Mouse (Mus musculus): Measurements from ENCODE around the gene Atp1a1.

Gene Atp1a1

DNA sequence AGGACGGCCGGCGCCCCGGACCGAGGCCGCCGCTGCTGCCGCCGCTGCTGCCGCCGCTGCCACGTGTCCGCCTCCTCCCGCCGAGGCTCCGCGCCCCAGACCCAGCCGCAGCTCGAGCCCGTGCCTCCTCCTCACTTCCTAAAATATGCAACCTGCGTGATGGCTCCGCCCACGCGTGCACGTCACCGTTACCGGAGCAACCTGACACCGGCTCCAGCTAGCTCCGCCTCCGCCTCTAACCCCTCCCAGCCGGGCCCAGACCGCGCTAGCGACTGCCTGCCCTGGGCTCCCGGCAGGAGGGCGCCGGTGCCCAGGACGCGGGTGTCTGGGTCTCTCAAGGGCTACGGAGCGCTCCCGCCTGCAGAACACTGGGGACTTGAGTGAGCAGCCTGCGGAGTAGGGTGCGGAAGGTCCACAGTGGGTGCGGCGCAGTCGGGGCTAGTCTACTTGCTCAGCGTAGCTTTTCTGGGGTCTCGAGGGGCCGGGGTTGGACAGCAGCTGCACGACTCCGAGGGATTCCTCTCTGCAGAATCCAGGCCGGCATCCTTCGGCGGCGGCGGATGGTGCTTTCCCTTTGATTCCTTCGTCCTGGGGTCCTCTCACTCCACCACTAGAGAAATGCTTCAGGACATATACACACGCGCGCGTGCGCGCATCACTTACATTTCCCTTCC, at the start of gene Atp1a1:
TSS of gene Atp1a1 (minus strand) at position 135 of the 674 bp plus-strand sequence.
- DNase-seq (ENCODE audit: low read depth, low spot score), result peak; percentile 90

GRCm38 (mm10) chr3:101653446-101653845, 49.0 kb upstream of the Atp1a1 start:
- DNase-seq (ENCODE audit: low read depth, low spot score), result no peak

- no peak for DNase-seq (ENCODE audit: low read depth, low spot score)
Observed at GRCm38 (mm10) chr3:101652967-101653366, 48.5 kb upstream of the Atp1a1 start.

DNA sequence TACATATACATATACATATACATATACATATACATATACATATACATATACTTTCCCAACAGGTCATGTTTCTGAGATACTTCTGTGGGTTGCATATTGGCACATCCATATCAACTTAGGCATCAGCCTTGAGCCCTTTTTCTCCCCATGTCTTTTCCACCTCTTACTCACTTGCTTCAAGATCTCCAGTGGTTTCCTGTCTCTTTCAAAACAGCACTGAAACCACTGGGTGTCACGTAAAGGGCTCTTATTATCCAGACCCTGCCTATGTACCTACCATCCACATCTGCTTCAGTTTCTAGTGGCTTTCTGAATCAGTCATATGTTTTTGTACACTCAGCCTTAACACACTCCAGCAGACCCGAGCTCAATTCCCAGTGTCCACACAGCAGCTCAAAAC, 45.8 kb upstream of the Atp1a1 start:
- DNase-seq (ENCODE audit: low read depth, low spot score), result no peak

GRCm38 (mm10) chr3:101649271-101649670, 44.8 kb upstream of the Atp1a1 start:
- no peak for DNase-seq (ENCODE audit: low read depth, low spot score)

DNA sequence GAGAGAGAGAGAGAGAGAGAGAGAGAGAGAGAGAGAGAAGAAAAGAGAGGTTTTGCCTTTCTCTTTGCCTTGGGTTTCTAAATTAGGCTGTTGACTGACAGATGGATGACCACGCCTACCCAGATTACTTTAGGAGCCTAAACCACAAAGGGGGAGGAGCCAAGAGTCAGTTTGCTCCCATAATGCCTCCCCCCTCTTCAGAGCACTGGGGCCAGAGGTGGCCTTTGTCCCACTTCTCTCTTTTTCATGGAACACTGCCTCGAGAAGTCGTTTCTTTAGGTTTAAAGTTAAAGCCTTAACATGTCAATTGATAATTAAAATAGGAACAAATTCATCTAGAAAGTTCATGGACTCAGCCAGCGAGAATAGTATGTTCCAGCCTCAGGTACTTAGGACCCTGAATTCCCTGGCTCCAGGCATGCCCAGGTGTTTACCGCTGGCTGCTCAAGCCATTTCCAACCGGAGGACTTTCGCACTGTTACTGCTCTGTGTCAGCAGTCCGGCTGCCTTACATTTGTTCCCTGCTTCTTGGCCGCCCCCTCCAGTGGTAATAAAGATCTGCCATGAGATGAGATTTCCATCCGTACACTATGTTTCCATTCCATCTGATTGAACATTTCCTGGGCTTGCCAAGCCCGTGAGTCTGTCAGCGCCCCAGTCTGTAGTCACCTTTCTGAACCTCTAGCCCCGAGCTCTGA, 43.8 kb upstream of the Atp1a1 start:
- DNase-seq (ENCODE audit: low read depth, low spot score), result no peak

DNA sequence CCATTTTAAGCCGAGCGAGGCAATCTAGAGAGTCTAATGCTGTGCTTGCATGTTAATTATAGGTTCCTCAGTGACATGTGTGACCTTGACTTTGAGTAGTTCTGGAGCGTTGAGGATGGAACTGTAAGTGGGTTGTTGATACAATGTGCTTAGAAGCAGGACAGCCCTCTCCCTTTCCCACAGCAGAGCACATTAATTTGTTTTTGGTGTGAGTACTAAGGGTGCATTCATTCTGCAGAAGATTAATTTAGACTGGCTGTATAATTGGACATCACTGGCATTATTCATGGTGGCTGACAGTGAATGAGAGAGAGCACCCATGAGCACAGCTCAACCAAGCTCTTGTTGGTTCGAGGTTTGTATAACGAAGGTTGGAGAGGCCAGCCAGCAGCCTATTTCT, 42.3 kb upstream of the Atp1a1 start:
- no peak for DNase-seq (ENCODE audit: low read depth, low spot score)

GRCm38 (mm10) chr3:101645569-101646106, 41.2 kb upstream of the Atp1a1 start:
- DNase-seq (ENCODE audit: low read depth, low spot score), result no peak

GRCm38 (mm10) chr3:101644062-101644802, 39.7 kb upstream of the Atp1a1 start:
- no peak for DNase-seq (ENCODE audit: low read depth, low spot score)

GRCm38 (mm10) chr3:101643264-101643663, 38.8 kb upstream of the Atp1a1 start:
- no peak for DNase-seq (ENCODE audit: low read depth, low spot score)

- no peak for DNase-seq (ENCODE audit: low read depth, low spot score)
Observed at GRCm38 (mm10) chr3:101638223-101638622, 33.7 kb upstream of the Atp1a1 start.

DNA sequence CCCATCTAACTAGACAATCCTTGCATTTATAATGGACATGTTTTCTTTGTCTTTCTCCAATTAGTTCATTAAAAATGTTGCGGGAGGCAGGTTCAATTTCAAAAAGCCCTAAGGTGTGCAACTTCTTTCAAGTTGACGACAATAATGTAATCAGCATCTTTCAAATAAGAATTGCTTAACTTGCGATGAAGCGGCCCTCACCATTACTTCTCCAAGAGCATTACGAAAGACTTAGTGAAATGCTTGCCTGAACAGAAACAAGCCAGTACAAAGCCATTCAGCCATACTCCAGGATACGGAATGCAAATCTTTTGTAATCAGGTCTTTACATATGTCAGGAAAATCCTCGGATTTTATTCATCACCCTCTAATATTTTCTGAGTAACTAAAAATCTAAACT, 32.0 kb upstream of the Atp1a1 start:
- DNase-seq (ENCODE audit: low read depth, low spot score), result no peak

DNA sequence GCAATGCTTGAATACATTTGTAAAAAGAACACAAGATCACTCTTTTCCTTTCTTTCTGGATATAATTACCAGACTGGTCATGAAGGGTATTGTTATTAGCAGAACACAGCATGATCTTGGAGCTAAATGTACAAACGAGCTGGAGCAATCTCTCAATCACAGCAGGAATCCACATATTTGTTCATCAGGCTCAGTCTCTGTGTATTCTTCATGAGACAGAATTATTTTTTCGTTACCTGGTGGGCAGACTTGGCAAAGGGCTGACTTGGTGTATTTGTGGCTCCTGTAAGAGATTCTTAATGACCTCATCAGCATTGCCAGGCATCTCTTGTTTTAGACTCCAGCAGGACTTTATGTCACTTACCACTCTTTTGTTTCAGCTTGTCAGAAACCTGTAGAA, 31.6 kb upstream of the Atp1a1 start:
- no peak for DNase-seq (ENCODE audit: low read depth, low spot score)

DNA sequence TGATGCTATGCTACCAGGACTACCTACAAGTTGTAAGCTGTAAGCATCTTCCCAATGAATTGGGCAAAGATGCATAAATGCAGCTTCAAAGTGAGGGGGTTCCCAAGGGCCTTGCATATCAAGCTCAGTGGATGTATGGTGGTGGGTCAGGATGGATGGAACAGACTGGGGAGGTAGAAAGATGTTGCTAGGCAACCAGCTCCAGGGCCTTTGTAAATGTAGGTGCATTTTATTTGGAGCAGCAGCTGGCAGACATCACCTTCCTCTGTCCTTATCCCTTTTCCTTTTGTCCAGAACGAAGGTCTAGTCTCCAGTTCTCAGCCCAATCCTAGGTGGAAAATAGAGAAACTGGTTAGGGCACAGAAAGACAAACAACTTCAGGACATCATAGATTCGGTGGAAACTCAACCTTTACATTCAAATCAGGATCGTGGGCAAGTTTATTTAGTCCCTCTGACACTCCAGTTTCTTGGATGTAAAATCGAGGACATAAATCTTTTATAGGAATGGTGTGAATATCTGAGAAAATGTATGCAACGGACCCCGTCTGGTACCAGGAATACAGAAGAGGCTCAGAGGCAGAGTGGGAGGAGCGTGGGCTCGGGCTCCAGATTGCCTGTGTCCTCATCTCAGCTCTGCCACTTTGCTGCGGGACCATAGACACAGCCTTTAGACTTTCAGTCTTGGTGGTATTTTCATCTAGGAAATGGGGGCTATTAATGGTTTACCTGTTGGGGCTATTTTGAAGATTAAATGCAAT, 29.8 kb upstream of the Atp1a1 start:
- DNase-seq (ENCODE audit: low read depth, low spot score), result no peak

DNA sequence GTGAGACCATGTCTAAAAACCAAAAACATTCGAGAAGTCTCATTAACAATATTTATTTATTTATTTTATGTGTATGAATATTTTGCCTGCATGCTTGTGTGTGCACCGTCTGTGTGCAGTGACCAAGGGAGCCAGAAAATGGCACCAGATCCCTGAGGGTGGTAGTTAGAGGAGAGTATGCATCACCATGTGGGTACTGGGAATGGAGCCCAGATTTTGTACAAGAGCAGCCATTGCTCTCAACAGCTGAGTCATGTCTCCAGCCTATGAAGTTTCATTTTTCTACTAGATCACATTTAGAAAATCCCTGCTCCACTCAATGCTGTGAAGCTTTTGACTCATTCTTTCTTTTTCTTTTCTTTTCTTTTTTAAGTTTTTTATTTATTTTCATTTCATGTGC, 23.8 kb upstream of the Atp1a1 start:
- DNase-seq (ENCODE audit: low read depth, low spot score), result no peak

GRCm38 (mm10) chr3:101624287-101624686, 19.8 kb upstream of the Atp1a1 start:
- no peak for DNase-seq (ENCODE audit: low read depth, low spot score)

DNA sequence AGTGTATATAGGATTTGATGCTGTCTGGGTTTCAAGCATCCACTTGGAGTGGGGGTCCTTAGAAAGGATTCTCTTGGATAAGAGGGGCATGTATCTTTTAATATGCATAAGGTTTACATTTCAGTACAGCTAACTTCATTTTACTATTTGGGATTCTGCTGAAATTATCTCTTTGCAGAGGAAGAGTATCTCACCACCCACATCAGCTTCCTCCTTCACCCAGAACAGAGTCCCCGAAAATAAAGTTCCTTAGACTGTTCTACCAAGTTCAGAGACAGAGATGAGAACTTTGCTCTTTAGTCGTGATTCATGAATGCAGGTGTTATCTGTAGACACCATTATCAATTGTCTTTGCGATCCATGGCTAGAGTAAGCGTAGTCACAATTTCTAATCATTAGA, 14.5 kb upstream of the Atp1a1 start:
- DNase-seq (ENCODE audit: low read depth, low spot score), result no peak

GRCm38 (mm10) chr3:101618505-101618904, 14.0 kb upstream of the Atp1a1 start:
- DNase-seq (ENCODE audit: low read depth, low spot score), result no peak

GRCm38 (mm10) chr3:101617451-101617850, 13.0 kb upstream of the Atp1a1 start:
- DNase-seq (ENCODE audit: low read depth, low spot score), result no peak

GRCm38 (mm10) chr3:101617007-101617406, 12.5 kb upstream of the Atp1a1 start:
- no peak for DNase-seq (ENCODE audit: low read depth, low spot score)

DNA sequence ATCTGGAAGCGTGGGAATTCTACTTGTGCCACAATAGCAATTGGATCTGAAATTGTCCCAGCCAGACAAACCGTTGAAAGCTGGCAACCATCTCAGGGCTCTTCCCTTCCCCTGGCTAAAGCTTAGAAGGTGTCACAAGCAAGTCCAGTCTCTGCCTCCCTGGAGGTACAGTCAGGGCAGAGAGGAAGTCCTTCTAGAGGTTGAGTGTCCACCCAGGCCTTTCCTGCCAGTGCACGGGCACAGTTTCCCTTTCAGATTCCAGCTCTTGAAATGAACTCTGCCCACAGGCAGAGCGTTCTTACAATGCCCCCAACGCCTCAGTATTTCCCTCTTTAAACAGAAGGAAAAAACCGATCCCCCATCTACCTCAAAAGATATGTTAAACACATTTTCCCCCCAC, 11.4 kb upstream of the Atp1a1 start:
- DNase-seq (ENCODE audit: low read depth, low spot score), result no peak
